Mouse (Mus musculus) liver, embryonic 16.5 days (tissue): ENCODE results near the gene Sprr3. TPM values are rescaled to one million over a fixed set of nuclear protein-coding genes. Genes with fewer than 3 reads are reported as not detected.

Experiments
- ATAC-seq: fragments of 200-750 bp; cut with Nextera tagmentation; 2 replicates; pipeline ENCODE4 v1.8.0; 2017; ENCODE audit warnings: low read depth, mild to moderate bottlenecking, moderate number of reproducible peaks, moderate library complexity
- H3K27ac ChIP-seq: fragments of 300-500 bp; sonication (generic); 2 replicates; pipeline ENCODE4 v1.5.1; 2014; ENCODE audit warnings: mild to moderate bottlenecking, low read length
- H3K27me3 ChIP-seq: fragments of 300-500 bp; sonication (generic); 2 replicates; pipeline ENCODE4 v1.6.1; 2014; ENCODE audit warnings: low read depth, low read length, mixed read lengths; ENCODE audit not compliant: control insufficient read depth, insufficient read depth
- H3K36me3 ChIP-seq: fragments of 300-500 bp; sonication (generic); 2 replicates; pipeline ENCODE4 v1.6.1; 2014; ENCODE audit warnings: mild to moderate bottlenecking; ENCODE audit not compliant: control insufficient read depth, insufficient read depth
- H3K4me1 ChIP-seq: fragments of 300-500 bp; sonication (generic); 2 replicates; pipeline ENCODE4 v1.6.1; 2014; ENCODE audit warnings: low read depth, low read length, mixed read lengths; ENCODE audit not compliant: control insufficient read depth
- H3K4me2 ChIP-seq: fragments of 300-500 bp; sonication (generic); 2 replicates; pipeline ENCODE4 v1.6.1; 2014; ENCODE audit warnings: low read depth, low read length, mixed read lengths
- H3K4me3 ChIP-seq: fragments of 300-500 bp; sonication (generic); 2 replicates; pipeline ENCODE4 v1.5.1; 2014; ENCODE audit warnings: low read depth, mild to moderate bottlenecking, low read length
- H3K9ac ChIP-seq: fragments of 300-500 bp; sonication (generic); 2 replicates; pipeline ENCODE4 v1.6.1; 2014; ENCODE audit warnings: low read depth, low read length
- H3K9me3 ChIP-seq: fragments of 300-500 bp; sonication (generic); replicated peaks from 2 replicates; pipeline ENCODE4 v1.6.1; 2016; ENCODE audit warnings: low read length; ENCODE audit not compliant: control insufficient read depth
- WGBS: fragments of 180-500 bp; shearing (Covaris S2); extraction: QIAGEN DNeasy Blood & Tissue Kit; methylation state at CpG from one replicate; pipeline ENCODE4 v1.1.7; 2014; ENCODE audit not compliant: insufficient replicate concordance; 5-methylcytosine and 5-hydroxymethylcytosine counted together
- polyA plus RNA-seq: library from polyadenylated mRNA; unstranded; fragments of >200 nt; fragmentation: Nextera tagmentation; extraction: Ambion mirVana; gene quantifications from 2 replicates; pipeline ENCODE4 v1.2.1, GENCODE M21; 2015

The Sprr3 gene
- polyA plus RNA-seq, 1 experiment from 2014 or later: not detected

DNA sequence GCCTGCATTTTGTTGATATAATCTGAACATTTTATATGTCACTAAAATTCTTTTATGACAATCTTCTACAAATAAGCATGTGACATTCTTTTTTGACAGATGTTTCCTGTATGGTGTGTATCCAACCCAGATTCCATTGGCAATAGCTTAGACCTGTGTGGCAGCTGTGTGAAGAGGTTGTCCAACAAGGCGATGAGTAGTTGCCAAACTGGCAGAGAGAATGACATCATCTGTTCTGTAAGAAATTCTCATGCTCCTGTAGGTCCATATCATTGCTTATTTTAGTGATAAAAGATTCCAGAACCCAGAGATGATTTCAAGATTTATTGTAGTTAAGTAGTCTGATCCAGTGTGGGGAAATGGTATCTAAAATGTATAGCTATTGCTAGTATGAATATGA is 8.1 kb upstream of the Sprr3 start:
- H3K27ac ChIP-seq: no peak overlapping the region
- H3K4me3 ChIP-seq: no peak overlapping the region
- 64% methylated on average over 1 of the region's 1 CpGs for WGBS
- no peak overlapping the region for H3K4me2 ChIP-seq
- H3K4me1 ChIP-seq: no peaks in the 10 kb centered on the region
- no peaks in the 10 kb centered on the region for H3K27me3 ChIP-seq
- no peaks in the 10 kb centered on the region for H3K9me3 ChIP-seq
- H3K36me3 ChIP-seq: no peaks in the 10 kb centered on the region
- H3K9ac ChIP-seq: no peak overlapping the region
- ATAC-seq: no peak

DNA sequence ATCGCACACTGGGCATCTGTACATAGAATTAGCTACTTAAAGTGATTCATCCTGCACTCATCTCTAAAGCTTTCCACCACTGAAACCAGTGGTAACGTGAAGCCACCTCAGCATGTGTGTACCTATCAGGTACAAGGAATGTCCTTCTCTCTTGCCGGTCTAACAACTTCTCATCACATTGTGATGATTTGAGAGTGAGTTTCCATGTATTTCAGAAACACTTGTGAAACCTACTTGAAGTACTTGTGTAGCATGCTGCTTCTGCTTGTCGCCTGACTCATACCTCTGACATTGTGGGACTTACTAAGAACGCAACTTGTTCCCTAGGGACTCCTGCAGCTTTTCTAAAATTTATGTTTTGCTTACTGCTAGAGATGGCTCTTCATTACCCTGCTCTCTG is 3.4 kb downstream of the Sprr3 start:
- WGBS: 62% methylated on average over 5 of the region's 5 CpGs
- no peak overlapping the region for H3K9ac ChIP-seq
- H3K27ac ChIP-seq: no peak overlapping the region
- H3K27me3 ChIP-seq: no peaks in the 10 kb centered on the region
- no peak for ATAC-seq
- no peak overlapping the region for H3K4me2 ChIP-seq
- no peaks in the 10 kb centered on the region for H3K36me3 ChIP-seq
- no peaks in the 10 kb centered on the region for H3K4me1 ChIP-seq
- no peaks in the 10 kb centered on the region for H3K9me3 ChIP-seq
- no peak overlapping the region for H3K4me3 ChIP-seq

DNA sequence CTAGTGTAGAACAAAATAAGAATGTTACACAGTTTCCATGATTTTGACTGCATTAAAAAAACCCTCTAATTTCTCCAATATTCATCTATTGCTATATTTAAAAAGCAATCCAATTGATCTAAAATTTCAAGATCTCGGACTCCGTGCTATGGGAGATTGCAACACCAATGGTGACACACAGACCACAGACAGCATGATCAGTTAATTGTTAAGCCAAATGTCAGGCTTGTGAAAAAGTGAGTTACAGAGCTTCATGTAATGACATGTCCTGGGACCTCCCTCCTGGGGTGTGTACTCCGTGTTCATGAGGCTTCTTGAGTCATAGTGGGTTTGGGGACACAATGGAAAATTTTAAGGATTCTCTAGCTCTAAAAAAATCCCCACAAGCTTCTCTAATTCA is 18.3 kb downstream of the Sprr3 start:
- ATAC-seq: no peak
- Histone ChIP-seq H3K4me3 (no peak overlapping the region), H3K9me3 (no peaks in the 10 kb centered on the region), H3K9ac (no peak overlapping the region), H3K27me3 (no peaks in the 10 kb centered on the region), H3K27ac (no peak overlapping the region), H3K4me2 (no peak overlapping the region), H3K4me1 (no peaks in the 10 kb centered on the region), H3K36me3 (no peaks in the 10 kb centered on the region)
- 60% methylated on average over 3 of the region's 3 CpGs for WGBS

DNA sequence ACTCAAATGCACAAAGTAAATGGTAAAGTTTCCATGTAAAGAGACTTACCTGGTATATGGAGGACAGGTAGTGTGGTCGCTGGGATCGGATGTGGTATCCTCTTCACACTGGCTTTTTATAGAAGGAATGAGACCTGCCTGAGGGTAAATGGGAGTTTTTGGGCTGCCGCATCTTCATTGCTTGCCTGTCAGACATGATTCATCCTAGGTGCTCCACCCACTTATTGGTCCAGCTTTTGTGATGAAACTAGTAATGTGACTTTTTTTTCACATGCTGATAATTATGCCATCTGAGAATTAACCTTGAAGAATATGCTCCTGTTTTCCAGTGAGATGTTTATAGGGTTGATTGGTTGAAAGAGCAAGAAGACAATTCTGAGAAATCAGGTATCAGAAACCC is 19.8 kb downstream of the Sprr3 start, which contains the start of gene Sprr1b:
TSS of gene Sprr1b (minus strand) at position 101 of the 400 bp plus-strand sequence.
- WGBS: 70% methylated on average over 3 of the region's 3 CpGs
- H3K27ac ChIP-seq: no peak within 1 kb of the TSS
- ATAC-seq: no peak
- no peaks in the 10 kb centered on the region for H3K27me3 ChIP-seq
- H3K36me3 ChIP-seq: no peaks in the 10 kb centered on the region
- H3K9me3 ChIP-seq: no peaks in the 10 kb centered on the region
- H3K4me3 ChIP-seq: no peak within 1 kb of the TSS
- H3K4me1 ChIP-seq: no peaks in the 10 kb centered on the region
- no peak within 1 kb of the TSS for H3K4me2 ChIP-seq
- no peak within 1 kb of the TSS for H3K9ac ChIP-seq

DNA sequence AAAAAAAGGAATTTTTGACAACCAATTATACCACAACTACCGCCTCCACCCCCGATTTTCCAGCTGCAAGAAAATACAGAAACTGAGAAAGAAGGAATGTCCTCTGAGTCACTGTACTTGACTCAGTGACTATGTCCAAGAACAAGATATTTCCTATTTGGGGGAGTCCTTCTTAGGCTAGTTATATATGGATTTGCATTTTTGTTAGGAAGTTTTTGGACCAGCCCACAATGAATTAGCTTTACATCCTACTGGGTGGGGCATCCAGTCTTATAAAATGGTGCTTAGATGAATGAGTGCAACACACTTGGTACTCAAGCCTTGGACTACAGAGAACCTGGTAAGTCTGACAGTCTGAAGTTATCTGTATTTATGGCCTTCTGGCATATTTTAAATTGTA is 26.2 kb downstream of the Sprr3 start, which contains the start of gene Sprr2k:
TSS of gene Sprr2k (plus strand) at position 301 of the 400 bp plus-strand sequence.
- ATAC-seq: no peak
- 63% methylated on average over 2 of the region's 2 CpGs for WGBS
- no peak within 1 kb of the TSS for H3K4me3 ChIP-seq
- H3K27ac ChIP-seq: no peak within 1 kb of the TSS
- H3K4me2 ChIP-seq: no peak within 1 kb of the TSS
- H3K27me3 ChIP-seq: no peaks in the 10 kb centered on the region
- no peaks in the 10 kb centered on the region for H3K9me3 ChIP-seq
- no peaks in the 10 kb centered on the region for H3K36me3 ChIP-seq
- no peaks in the 10 kb centered on the region for H3K4me1 ChIP-seq
- H3K9ac ChIP-seq: no peak within 1 kb of the TSS

DNA sequence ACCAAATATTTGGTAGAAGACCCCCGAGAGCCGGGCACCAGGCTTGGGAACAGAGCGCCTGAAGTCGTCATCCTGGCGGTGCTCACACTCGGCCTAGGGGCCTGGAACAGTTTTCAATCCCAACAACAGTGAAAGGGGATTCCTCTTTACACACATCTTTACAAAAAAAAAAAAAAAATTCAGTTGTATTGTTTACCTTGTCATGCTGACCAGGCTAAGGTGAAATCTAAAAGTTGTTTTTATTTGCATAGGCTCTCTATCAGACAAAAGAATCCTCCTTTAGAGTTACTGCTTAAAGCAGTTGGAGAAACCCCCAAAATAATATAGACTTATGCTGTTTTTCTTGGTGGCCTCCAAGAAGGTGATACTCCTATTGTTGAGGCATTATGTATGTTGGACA is 29.2 kb downstream of the Sprr3 start, which contains the start of gene Gm9774:
TSS of gene Gm9774 (minus strand) at position 101 of the 400 bp plus-strand sequence.
- no peak within 1 kb of the TSS for H3K9ac ChIP-seq
- no peaks in the 10 kb centered on the region for H3K27me3 ChIP-seq
- no peak within 1 kb of the TSS for H3K4me3 ChIP-seq
- no peak for ATAC-seq
- no peaks in the 10 kb centered on the region for H3K9me3 ChIP-seq
- no peaks in the 10 kb centered on the region for H3K4me1 ChIP-seq
- H3K36me3 ChIP-seq: no peaks in the 10 kb centered on the region
- WGBS: 79% methylated on average over 6 of the region's 6 CpGs
- no peak within 1 kb of the TSS for H3K4me2 ChIP-seq
- no peak within 1 kb of the TSS for H3K27ac ChIP-seq

DNA sequence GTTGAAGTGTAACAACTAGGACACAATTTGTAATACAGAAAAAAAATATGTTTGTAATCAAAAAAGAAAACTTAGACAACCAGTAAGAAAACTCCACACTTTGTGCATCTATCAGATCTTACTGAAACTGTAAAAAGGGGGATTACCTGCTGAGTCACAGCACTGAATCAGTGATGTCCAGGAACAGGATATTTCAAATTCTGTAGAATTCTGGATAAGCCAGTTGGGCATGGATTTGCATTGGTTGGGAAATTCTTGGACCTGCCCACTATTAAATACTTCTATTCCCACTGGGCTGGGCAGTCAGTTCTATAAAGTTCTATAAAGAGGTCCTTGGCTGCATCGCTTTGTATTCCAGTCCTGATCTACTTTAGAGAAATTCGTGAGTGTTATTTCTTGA is 40.7 kb downstream of the Sprr3 start, which contains the start of gene Sprr2j-ps:
TSS of gene Sprr2j-ps (plus strand) at position 301 of the 400 bp plus-strand sequence.
- 62% methylated on average over 2 of the region's 2 CpGs for WGBS
- Histone ChIP-seq H3K4me1 (no peaks in the 10 kb centered on the region), H3K9ac (no peak within 1 kb of the TSS), H3K9me3 (no peaks in the 10 kb centered on the region), H3K36me3 (no peaks in the 10 kb centered on the region), H3K4me3 (no peak within 1 kb of the TSS), H3K4me2 (no peak within 1 kb of the TSS), H3K27ac (no peak within 1 kb of the TSS), H3K27me3 (no peaks in the 10 kb centered on the region)
- ATAC-seq: no peak

DNA sequence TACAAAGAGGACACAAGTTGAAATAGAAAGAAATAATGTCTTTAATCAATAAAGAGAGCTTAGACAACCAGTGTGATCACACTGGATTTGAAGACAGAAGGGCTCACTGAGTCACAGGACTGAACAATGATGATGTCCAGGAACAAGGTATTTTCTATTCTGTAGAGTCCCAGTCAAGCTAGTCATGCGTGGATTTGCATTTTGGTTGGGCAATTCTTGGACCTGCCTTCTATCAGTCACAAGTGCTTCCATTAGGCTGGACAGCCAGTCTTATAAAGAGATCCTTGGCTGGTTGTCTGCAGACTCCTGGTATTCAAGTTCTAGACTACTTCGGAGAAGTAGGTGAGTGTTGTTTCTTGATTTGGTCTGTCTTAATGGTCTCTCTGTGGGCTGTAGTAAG is 50.8 kb downstream of the Sprr3 start, which contains the start of gene Sprr2i:
TSS of gene Sprr2i (plus strand) at position 301 of the 400 bp plus-strand sequence.
- no peaks in the 10 kb centered on the region for H3K4me1 ChIP-seq
- no peak within 1 kb of the TSS for H3K4me2 ChIP-seq
- no peaks in the 10 kb centered on the region for H3K27me3 ChIP-seq
- H3K9ac ChIP-seq: no peak within 1 kb of the TSS
- H3K4me3 ChIP-seq: no peak within 1 kb of the TSS
- no peaks in the 10 kb centered on the region for H3K9me3 ChIP-seq
- ATAC-seq: no peak
- no peak within 1 kb of the TSS for H3K27ac ChIP-seq
- no peaks in the 10 kb centered on the region for H3K36me3 ChIP-seq
- WGBS: 66% methylated on average over 2 of the region's 2 CpGs
